Mouse (Mus musculus): ENCODE measurements at regions not wholly inside any gene's neighbourhood (a gene's known extent, or its start where the extent isn't known, plus 50 kb on each side); places are given as distances from the start of the nearest gene placed in this dataset.

DNA sequence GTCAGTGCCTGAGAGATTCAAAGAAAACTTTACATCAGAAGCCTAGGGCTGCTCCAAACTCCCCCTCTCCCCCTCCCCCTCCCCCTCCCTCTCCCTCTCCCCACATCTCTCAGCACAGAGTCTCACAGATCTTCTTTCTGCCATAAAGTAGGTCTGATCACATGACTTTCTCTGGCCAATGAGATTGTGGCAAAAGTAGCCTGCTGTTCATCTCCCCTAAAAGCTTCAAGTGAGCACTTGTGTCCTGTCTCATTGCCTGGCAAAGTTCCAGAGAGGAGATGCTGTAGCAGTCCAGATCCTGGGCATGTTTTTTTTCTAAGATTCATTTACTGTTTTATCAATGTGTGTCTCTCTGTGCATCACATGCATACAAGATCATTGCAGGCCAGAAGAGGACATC lies 234.5 kb upstream of the Mgmt start:
- TF ChIP-seq ZC3H11A (IDR thresholded peaks at IDR 0.05; ENCODE audit: low read depth, low read length) (no peak), ZNF384 (IDR thresholded peaks at IDR 0.05; ENCODE audit: low read depth, low read length) (no peak), POLR2AphosphoS2 (IDR thresholded peaks at IDR 0.05; ENCODE audit: low read length) (no peak), KAT2A (conservative IDR thresholded peaks at IDR 0.05; ENCODE audit: low read depth, low read length) (no peak), CTCF (IDR thresholded peaks at IDR 0.05 in 2 of 3, conservative IDR thresholded peaks at IDR 0.05 in 1 of 3; ENCODE audit: control insufficient read depth in 1 of 3, insufficient read depth in 1 of 3, low read depth in 2 of 3, low read length in 3 of 3, poor library complexity in 1 of 3, severe bottlenecking in 1 of 3) (no peak)

Measured in MEL (cell line).